Mouse (Mus musculus): ENCODE data around the gene Gm8247. TPM values are rescaled to one million over a fixed set of nuclear protein-coding genes. Genes with fewer than 3 reads are reported as not detected.

Gm8247 gene
- not detected in 2 replicates for polyA plus RNA-seq (2015; fragmentation: Nextera tagmentation; extraction: Ambion mirVana)

GRCm38 (mm10) chr14:44582853-44583252, at the start of gene Gm8247:
TSS of gene Gm8247 (plus strand) at chr14:44583153.

GRCm38 (mm10) chr14:44627737-44628136, 44.8 kb downstream of the Gm8247 start, which contains the start of gene Gm5624:
TSS of gene Gm5624 (minus strand) at chr14:44627938.

Other genes with a start within 250 kb of the Gm8247 start
- not detected in 2 replicates for gene Gm5930, start 244.6 kb upstream of the Gm8247 start, polyA plus RNA-seq (2015; fragmentation: Nextera tagmentation; extraction: Ambion mirVana)
- not detected in 2 replicates for gene Gm8229, start 217.8 kb upstream of the Gm8247 start, polyA plus RNA-seq (2015; fragmentation: Nextera tagmentation; extraction: Ambion mirVana)
- not detected in 2 replicates for gene Gm3371, start 172.5 kb upstream of the Gm8247 start, polyA plus RNA-seq (2015; fragmentation: Nextera tagmentation; extraction: Ambion mirVana)
- gene Gm8232, start 149.5 kb upstream of the Gm8247 start, polyA plus RNA-seq (2015; fragmentation: Nextera tagmentation; extraction: Ambion mirVana), result not detected in 2 replicates
- gene BC061237, start 90.7 kb upstream of the Gm8247 start, polyA plus RNA-seq (2015; fragmentation: Nextera tagmentation; extraction: Ambion mirVana), result not detected in 2 replicates
- not detected in 2 replicates for gene Gm17093, start 64.9 kb upstream of the Gm8247 start, polyA plus RNA-seq (2015; fragmentation: Nextera tagmentation; extraction: Ambion mirVana)
- not detected in 2 replicates for gene Gm5624, start 44.8 kb downstream of the Gm8247 start, polyA plus RNA-seq (2015; fragmentation: Nextera tagmentation; extraction: Ambion mirVana)
- not detected in 2 replicates for gene Gm8257, start 123.3 kb downstream of the Gm8247 start, polyA plus RNA-seq (2015; fragmentation: Nextera tagmentation; extraction: Ambion mirVana)
- gene Gm8267, start 167.2 kb downstream of the Gm8247 start, polyA plus RNA-seq (2015; fragmentation: Nextera tagmentation; extraction: Ambion mirVana), result not detected in 2 replicates